Mouse (Mus musculus) liver, adult 2 months (tissue): ENCODE results near the gene Gm3500. TPM values are rescaled to one million over a fixed set of nuclear protein-coding genes. Genes with fewer than 3 reads are reported as not detected.
"Not testable (repeated sequence)": the region's sequence is repeated elsewhere in the genome, so short reads cannot be mapped to it uniquely, and the experiment has no call there.

Source experiments
- DNase-seq: peaks from one replicate; pipeline ENCODE4 v3.0.0-alpha.2; 2011; ENCODE audit warnings: low read depth, low spot score; ENCODE audit errors: extremely low read depth
- H3K27ac ChIP-seq: fragments of 200-500 bp; replicated peaks from 2 replicates; pipeline ENCODE4 v1.5.1; 2012; ENCODE audit warnings: low read depth, mild to moderate bottlenecking, control low read depth, inconsistent platforms, low read length; ENCODE audit not compliant: insufficient read depth
- H3K27me3 ChIP-seq: fragments of 200-500 bp; 2 replicates; pipeline ENCODE4 v1.6.1; 2012; ENCODE audit warnings: mild to moderate bottlenecking, moderate library complexity, low read length, inconsistent platforms; ENCODE audit not compliant: control insufficient read depth, insufficient read depth
- H3K36me3 ChIP-seq: fragments of 200-500 bp; 2 replicates; pipeline ENCODE4 v1.6.1; 2012; ENCODE audit warnings: low read length, inconsistent platforms; ENCODE audit not compliant: control insufficient read depth, insufficient read depth
- H3K4me1 ChIP-seq: fragments of 200-500 bp; 2 replicates; pipeline ENCODE4 v1.6.1; 2011; ENCODE audit warnings: low read length; ENCODE audit not compliant: control insufficient read depth, insufficient read depth
- H3K4me3 ChIP-seq: fragments of 200-500 bp; 2 replicates; pipeline ENCODE4 v1.5.1; 2011; ENCODE audit warnings: low read depth, mild to moderate bottlenecking, control low read depth, low read length, moderate library complexity; ENCODE audit not compliant: insufficient read depth
- H3K79me2 ChIP-seq: fragments of 200-500 bp; 2 replicates; pipeline ENCODE4 v1.6.1; 2012; ENCODE audit warnings: inconsistent platforms, mild to moderate bottlenecking, low read length, moderate library complexity; ENCODE audit not compliant: control insufficient read depth, insufficient read depth
- H3K9ac ChIP-seq: fragments of 200-500 bp; 2 replicates; pipeline ENCODE4 v1.6.1; 2012; ENCODE audit warnings: low read depth, mild to moderate bottlenecking, control low read depth, inconsistent platforms, low read length
- WGBS: fragments of 180-500 bp; shearing (Covaris S2); methylation state at CpG from one replicate; pipeline ENCODE4 v1.1.7; 2018; 5-methylcytosine and 5-hydroxymethylcytosine counted together
- polyA plus RNA-seq: library from polyadenylated mRNA; depleted of rRNA; stranded (reverse); fragments of >200 nt; gene quantifications from 2 replicates; pipeline ENCODE4 v1.2.3, GENCODE M21; 2012; rRNA removed
- total RNA-seq: library from RNA; depleted of rRNA; stranded (reverse); fragments of >200 nt; gene quantifications from 2 replicates; pipeline ENCODE4 v1.2.3, GENCODE M21; 2014; rRNA removed

Gene Gm3500
- total RNA-seq, result not detected in 2 replicates
- not detected in 2 replicates for polyA plus RNA-seq

DNA sequence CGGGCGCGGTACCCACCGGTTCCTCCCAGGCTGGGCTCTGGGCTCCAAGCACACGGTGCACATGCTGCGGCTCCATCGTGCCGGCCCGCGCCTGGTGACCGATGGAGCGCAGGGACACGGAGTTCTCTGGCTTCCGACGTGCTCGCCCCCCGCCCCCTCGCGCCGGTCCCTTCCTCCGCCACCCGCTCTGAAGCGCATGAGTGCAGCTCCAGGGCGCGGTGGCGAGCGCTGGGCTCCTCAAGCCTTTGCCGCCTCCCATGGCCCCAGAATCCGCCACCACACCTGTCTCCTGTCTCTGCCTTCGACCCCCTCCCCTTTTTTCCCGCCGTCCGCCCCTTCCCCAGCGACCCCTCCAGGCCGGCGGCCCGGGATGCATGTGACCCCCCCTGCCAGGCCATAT is at the start of gene Gm3500:
Gene Gm3500, minus strand, starts transcription at position 101 of the 400 bp plus-strand sequence.
- not testable (repeated sequence) for H3K27me3 ChIP-seq, H3K27ac ChIP-seq
- WGBS, result no CpG with 5 or more reads among the region's 37 CpGs

GRCm38 (mm10) chr14:5334828-5335227 is 54.0 kb downstream of the Gm3500 start, which contains the start of gene Gm3542:
Gene Gm3542 (minus strand): TSS chr14:5334928.
- H3K27ac ChIP-seq, H3K36me3 ChIP-seq, H3K79me2 ChIP-seq, H3K27me3 ChIP-seq, DNase-seq, H3K4me3 ChIP-seq, H3K4me1 ChIP-seq, H3K9ac ChIP-seq: not testable (repeated sequence)
- no CpG with 5 or more reads among the region's 2 CpGs for WGBS

More for the DNA sequence above, at the start of gene Gm3500:
- H3K4me3 ChIP-seq, H3K79me2 ChIP-seq, DNase-seq, H3K4me1 ChIP-seq, H3K36me3 ChIP-seq, H3K9ac ChIP-seq: not testable (repeated sequence)

Other genes with a start within 250 kb of the Gm3500 start
- not detected in 2 replicates for gene Gm3317, start 224.5 kb downstream of the Gm3500 start, total RNA-seq
- gene Gm3317, start 224.5 kb downstream of the Gm3500 start, polyA plus RNA-seq, result not detected in 2 replicates
- not detected in 2 replicates for gene Gm8271, start 203.3 kb downstream of the Gm3500 start, total RNA-seq
- gene Gm8271, start 203.3 kb downstream of the Gm3500 start, polyA plus RNA-seq, result not detected in 2 replicates
- gene Gm3526, start 128.5 kb downstream of the Gm3500 start, total RNA-seq, result not detected in 2 replicates
- not detected in 2 replicates for gene Gm3526, start 128.5 kb downstream of the Gm3500 start, polyA plus RNA-seq
- not detected in 2 replicates for gene Gm3542, start 54.1 kb downstream of the Gm3500 start, total RNA-seq
- gene Gm3542, start 54.1 kb downstream of the Gm3500 start, polyA plus RNA-seq, result not detected in 2 replicates
- gene Gm3194, start 66.4 kb upstream of the Gm3500 start, total RNA-seq, result not detected in 2 replicates
- gene Gm3194, start 66.4 kb upstream of the Gm3500 start, polyA plus RNA-seq, result not detected in 2 replicates
- not detected in 2 replicates for gene Gm8246, start 88.8 kb upstream of the Gm3500 start, total RNA-seq
- gene Gm8246, start 88.8 kb upstream of the Gm3500 start, polyA plus RNA-seq, result not detected in 2 replicates
- gene Gm3187, start 95.2 kb upstream of the Gm3500 start, total RNA-seq, result not detected in 2 replicates
- not detected in 2 replicates for gene Gm3187, start 95.2 kb upstream of the Gm3500 start, polyA plus RNA-seq
- not detected in 2 replicates for gene Gm3488, start 112.6 kb upstream of the Gm3500 start, total RNA-seq
- not detected in 2 replicates for gene Gm3488, start 112.6 kb upstream of the Gm3500 start, polyA plus RNA-seq
- gene Gm3532, start 149.4 kb upstream of the Gm3500 start, total RNA-seq, result not detected in 2 replicates
- not detected in 2 replicates for gene Gm3532, start 149.4 kb upstream of the Gm3500 start, polyA plus RNA-seq
- gene Gm8265, start 244.0 kb upstream of the Gm3500 start, total RNA-seq, result not detected in 2 replicates
- not detected in 2 replicates for gene Gm8265, start 244.0 kb upstream of the Gm3500 start, polyA plus RNA-seq